Mouse (Mus musculus): Measurements from ENCODE around the gene Smyd4.
"Not testable (repeated sequence)": the region's sequence is repeated elsewhere in the genome, so short reads cannot be mapped to it uniquely, and the experiment has no call there.

The Smyd4 gene

GRCm38 (mm10) chr11:75346556-75347187, 1.6 kb upstream of the Smyd4 start:
- no peak for DNase-seq (ENCODE audit: low spot score in 2 of 2)

- no peak for DNase-seq (ENCODE audit: low spot score in 2 of 2)
Measured at GRCm38 (mm10) chr11:75347188-75347585, 1.0 kb upstream of the Smyd4 start.

DNA sequence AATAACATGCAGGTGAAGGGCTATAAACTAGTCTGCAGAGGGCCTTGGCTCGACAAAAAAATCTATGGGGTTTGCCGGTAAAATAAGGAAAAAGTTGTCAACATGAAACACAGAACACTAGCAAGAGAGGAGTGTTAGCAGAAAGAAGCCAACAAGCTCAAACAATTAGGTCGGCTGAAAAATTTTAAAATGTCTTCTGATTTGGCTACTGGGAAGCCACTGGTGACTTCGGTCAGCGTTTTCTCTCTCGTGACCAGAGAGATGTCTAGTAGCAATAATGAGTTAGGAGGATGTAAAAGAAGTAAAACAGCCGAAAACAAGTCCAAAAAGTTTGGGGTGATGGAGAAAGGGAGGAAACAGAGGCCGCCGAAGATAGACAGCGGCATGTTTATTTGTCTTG, 637 bp upstream of the Smyd4 start:
- DNase-seq (ENCODE audit: low spot score in 2 of 2) = no peak

DNA sequence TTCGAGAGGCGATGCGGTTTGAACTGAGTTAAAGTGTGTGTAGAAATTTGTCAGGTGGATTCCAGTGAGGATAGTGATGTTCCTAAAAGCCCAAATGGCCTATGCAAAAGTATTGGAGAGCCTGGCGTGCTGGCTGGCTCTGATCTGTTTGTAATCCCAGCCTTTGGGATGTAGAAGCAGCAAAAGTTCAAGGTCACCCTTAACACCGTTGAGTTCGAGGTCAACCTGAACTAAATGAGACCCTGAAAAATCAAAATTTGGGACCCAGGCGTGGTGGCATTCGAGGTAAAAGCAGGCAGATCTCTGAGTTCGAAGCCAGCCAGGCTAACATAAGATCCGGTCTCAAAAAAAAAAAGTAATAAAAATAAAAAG, 643 bp downstream of the Smyd4 start:
- no peak for DNase-seq (ENCODE audit: low spot score in 2 of 2)

DNA sequence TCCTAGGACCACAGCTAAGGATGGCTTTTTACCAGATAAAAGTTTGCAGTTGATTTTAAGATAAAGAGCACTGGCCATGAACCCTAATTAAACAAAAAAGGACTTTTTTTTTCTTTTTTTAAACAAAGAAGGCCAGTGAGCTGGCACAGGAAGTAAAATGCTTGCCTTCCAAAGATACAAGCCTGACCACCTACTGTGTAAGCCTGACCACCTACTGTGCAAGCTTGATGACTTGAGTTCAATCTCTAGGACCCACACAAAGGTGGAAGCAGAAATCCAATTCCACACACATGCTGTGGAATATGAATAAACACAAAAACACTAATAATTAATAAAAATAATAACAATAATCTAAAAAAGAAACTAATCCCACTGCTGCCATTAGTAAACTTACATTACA, 3.0 kb downstream of the Smyd4 start:
- no peak for DNase-seq (ENCODE audit: low spot score in 2 of 2)

- no peak for DNase-seq (ENCODE audit: low spot score in 2 of 2)
Measured at GRCm38 (mm10) chr11:75355475-75355874, 7.2 kb downstream of the Smyd4 start.

- DNase-seq (ENCODE audit: low spot score in 2 of 2) = no peak
Measured at GRCm38 (mm10) chr11:75377125-75377524, 28.9 kb downstream of the Smyd4 start.

GRCm38 (mm10) chr11:75378786-75379185, 30.6 kb downstream of the Smyd4 start:
- DNase-seq (ENCODE audit: low spot score in 2 of 2) = not testable (repeated sequence)

- DNase-seq (ENCODE audit: low spot score in 2 of 2) = not testable (repeated sequence)
Measured at GRCm38 (mm10) chr11:75383529-75383928, 35.3 kb downstream of the Smyd4 start.

DNA sequence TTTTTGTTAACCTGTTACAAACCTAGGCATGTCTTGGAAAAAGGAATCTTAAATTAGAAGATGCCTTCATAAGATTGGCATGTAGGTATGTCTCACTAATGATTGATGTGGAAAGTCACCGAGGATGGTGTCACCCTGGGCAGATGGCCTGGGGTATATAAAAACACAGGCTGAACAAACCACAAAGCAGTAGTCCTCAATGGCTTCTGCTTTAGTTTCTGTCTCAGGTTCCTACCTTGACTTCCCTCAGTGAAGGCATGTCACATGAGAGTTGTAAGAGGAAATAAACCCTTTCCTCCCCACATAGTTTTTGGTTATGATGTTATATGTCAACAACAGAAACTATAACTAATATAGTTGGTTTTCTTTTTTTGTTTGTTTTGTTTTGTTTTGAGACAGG, 47.4 kb downstream of the Smyd4 start:
- DNase-seq (ENCODE audit: low spot score in 2 of 2) = no peak

- DNase-seq (ENCODE audit: low spot score in 2 of 2) = no peak
Measured at GRCm38 (mm10) chr11:75397452-75397851, 49.2 kb downstream of the Smyd4 start.

DNA sequence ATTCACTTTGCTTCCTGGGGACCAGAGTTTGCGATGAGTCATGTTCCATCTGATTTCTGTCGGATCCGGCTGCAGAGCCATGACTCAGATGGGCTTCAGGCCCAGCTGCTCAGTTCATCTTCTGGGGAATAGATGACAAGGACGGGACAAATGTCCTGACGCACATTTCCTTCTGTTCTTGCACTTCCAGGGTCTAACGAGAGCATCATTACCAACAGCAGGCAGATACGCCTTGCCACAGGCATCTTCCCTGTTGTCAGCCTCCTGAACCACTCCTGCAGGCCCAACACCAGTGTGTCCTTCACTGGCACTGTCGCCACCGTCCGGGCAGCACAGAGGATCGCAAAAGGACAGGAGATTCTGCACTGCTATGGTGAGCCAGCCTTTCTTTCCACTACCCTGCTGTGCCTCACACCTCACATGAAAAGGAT, 51.2 kb downstream of the Smyd4 start:
- DNase-seq (ENCODE audit: low spot score in 2 of 2) = no peak

DNA sequence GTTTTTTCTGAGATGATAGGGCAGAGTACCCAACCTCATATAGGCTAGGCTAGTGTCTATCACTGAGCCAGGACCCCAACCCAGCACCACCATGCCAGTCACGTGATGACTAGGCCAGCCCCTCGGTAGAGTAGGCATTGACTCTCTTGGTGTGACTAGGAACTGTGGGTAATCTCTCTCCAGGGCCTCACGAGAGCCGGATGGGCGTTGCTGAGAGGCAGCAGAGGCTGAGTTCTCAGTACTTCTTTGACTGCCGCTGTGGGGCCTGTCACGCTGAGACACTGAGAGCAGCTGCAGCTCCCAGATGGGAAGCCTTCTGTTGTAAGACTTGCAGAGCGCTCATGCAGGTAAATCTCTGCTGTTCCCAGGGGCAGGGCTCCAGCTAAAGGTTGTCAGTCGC, 51.9 kb downstream of the Smyd4 start:
- no peak for DNase-seq (ENCODE audit: low spot score in 2 of 2)

GRCm38 (mm10) chr11:75402271-75402690, 54.0 kb downstream of the Smyd4 start:
- DNase-seq (ENCODE audit: low spot score in 2 of 2) = peak; percentile 43 to 68

DNA sequence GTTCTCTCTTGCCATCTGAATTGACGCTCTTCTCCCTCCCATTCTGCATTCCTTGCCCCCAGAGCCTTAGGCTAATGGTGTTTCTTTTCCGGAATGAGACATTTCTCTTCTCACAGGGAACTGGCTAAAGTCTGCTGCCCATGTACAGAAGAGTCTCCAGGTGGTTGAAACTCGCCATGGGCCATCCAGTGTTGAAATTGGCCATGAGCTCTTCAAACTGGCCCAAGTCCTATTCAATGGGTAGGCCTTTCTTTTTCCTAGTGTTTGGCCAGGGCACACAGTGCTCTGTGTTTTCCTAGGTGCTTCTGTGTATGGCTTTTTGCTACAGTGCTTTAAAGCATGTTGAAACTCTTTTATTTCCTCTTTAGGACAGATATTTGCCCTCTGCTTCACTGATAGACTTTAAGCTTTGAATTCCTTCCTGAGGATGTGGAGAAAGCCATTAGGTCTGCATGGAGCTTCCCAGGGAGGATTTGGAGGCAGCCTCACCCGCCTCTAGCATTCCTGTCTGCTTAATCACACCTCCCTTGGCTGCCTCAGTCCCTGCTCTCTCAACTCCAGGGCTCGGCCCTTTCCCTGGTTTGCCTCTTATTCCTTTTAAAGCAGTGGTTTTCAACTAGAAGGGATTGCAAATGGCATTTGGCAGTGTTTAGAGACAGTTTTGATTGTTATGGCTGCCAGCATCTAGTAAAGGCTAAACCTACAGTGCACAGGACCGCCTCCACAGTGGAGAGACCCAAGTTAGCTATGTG, 55.2 kb downstream of the Smyd4 start:
- DNase-seq (ENCODE audit: low spot score in 2 of 2) = peak; percentile 60 to 61

DNA sequence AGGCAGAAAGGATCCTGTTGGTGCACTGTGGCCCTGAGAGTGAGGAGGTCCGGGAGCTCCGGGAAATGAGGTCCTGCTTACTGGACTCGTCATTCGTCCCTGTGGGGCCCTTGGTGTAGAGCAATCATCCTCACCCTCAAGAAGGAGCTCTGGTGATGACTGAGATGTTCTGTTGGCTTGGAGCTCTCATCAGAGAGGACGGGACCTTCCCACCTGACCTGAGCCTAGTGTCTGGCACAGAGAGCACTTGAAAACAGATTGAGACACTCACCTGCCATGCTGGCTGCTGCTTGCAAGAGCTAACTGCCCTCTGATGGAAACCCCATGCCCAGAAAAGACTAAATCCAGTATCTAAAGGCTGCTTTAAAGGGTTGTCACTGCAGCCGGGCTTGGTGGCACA, 56.6 kb downstream of the Smyd4 start:
- no peak for DNase-seq (ENCODE audit: low spot score in 2 of 2)

DNA sequence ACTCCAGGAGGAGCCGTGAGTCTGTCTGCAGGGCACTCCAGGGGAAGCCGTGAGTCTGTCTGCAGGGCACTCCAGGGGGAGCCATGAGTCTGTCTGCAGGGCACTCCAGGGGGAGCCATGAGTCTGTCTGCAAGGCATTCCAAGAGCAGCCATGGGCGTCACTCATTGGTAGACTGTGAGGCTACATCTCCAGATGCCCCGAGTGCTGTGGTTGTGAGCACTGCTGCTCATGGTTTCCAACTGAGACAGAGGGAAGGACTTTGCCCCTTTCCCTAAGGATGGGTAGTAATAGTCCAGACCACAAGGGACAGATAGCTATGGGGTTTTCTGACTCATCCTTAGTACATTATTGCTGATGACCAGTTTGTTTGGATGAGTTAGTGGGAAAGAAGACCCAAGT, 57.9 kb downstream of the Smyd4 start:
- DNase-seq (ENCODE audit: low spot score in 2 of 2) = no peak

- DNase-seq (ENCODE audit: low spot score in 2 of 2) = peak in 1 of 2 experiments; percentile 22
Measured at GRCm38 (mm10) chr11:75406865-75407264, 58.6 kb downstream of the Smyd4 start.

DNA sequence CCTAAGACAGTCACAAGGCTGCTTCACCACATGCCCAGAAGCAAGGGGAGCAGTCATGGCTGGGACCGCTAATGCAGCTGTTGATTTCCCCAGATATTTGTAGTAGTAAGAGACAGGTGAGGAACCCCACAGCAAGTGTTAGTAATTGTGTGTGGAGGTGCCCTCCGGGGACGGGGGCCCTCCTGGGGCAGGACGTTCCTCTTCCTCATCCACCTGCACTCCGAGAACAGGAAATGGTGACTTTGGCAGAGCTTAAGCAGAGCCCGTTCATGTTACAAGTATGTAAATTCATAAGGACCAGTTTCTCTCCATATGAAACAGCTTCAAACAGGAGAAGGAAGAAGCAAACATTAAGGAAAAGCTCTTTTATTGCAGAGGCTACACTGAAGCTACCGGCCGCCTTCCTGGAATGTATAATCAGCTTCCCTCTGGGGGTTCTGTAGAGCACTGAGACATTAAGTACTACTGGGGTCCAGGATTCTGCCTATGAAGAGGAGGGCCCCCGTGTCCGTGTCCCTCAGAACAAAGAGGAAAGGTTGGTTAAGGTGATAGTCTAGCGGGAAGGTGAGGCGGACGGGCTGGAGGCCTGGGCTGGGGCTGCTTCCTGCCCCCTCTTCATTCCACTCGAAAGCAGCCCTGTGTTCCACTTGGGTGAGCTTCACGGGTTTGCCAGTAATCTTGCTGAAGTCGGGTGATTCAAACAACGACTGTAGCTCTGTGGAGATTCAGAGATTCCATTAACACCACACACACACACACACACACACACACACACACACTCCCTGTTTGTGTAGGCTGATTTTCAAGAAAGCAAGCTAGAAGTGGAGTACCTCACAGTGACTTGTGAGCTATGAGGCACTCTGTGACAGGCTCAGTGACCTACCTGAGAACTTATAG, 61.7 kb downstream of the Smyd4 start:
- DNase-seq (ENCODE audit: low spot score in 2 of 2) = no peak

DNA sequence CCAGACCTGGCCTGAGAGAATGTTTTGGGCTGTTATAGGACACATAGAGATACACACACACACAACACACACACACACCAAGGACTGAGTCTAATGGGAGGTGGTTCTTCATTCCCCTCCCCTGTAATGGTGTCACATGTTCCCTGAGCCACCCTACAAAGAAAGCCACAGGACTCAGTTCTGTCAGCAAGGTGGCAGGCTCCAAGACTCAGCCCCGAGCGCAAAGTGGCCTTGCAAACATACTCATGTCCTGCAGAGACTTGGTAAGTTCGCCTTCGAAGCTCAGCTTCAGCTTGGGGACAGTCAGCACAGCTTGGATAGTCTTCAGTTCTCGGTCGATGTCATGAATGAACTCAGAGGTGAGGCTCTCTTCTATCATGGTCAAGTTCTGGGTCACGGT, 62.4 kb downstream of the Smyd4 start:
- no peak for DNase-seq (ENCODE audit: low spot score in 2 of 2)

DNA sequence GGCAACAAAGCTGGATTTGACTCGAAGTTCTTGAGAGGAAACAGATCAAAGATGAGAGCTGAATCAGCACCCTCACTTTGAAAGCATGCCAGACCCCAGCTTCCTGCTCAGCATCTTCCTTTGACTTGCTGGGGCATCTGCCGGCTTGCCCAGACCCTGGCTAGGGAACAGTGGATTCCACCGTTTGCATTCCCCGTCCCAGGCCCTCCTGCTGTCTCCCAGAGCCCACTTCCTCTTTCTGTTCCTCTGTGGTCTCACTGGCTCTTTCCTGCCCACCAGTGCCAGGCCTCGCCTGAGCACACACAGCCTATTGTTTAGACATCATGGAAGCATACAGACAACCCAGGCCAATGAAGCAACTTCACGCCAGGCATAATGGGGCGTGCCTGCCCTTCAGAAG, 66.9 kb downstream of the Smyd4 start:
- peak; percentile 17 to 54 for DNase-seq (ENCODE audit: low spot score in 2 of 2)

- no peak for DNase-seq (ENCODE audit: low spot score in 2 of 2)
Measured at GRCm38 (mm10) chr11:75415994-75416393, 67.8 kb downstream of the Smyd4 start.
